Mouse (Mus musculus): Measurements from ENCODE around the gene Jagn1. TPM values are rescaled to one million over a fixed set of nuclear protein-coding genes. Genes with fewer than 3 reads are reported as not detected.

Gene Jagn1
- polyA plus RNA-seq (2016; fragmentation: Nextera tagmentation; extraction: Ambion mirVana) = 87.2 and 88.8 TPM in 2 replicates

GRCm38 (mm10) chr6:113442442-113443090 lies at the start of gene Jagn1:
Gene Jagn1, plus strand, starts transcription at chr6:113442569.
- H3K36me3 ChIP-seq (replicated peaks) = peaks cover 28% of the 10 kb centered on the region
- peak within 1 kb of the TSS; percentile 92 for H3K27ac ChIP-seq (replicated peaks)
- DNase-seq (ENCODE audit: low spot score) = peak; percentile 93
- H3K27me3 ChIP-seq (replicated peaks; ENCODE audit: low read depth, poor library complexity, severe bottlenecking) = no peaks in the 10 kb centered on the region
- no peaks in the 10 kb centered on the region for H3K9me3 ChIP-seq
- peaks cover 13% of the 10 kb centered on the region for H3K4me1 ChIP-seq
- peak within 1 kb of the TSS; percentile 98 for H3K4me3 ChIP-seq
- WGBS = under 1% methylated on average over 45 of the region's 45 CpGs

DNA sequence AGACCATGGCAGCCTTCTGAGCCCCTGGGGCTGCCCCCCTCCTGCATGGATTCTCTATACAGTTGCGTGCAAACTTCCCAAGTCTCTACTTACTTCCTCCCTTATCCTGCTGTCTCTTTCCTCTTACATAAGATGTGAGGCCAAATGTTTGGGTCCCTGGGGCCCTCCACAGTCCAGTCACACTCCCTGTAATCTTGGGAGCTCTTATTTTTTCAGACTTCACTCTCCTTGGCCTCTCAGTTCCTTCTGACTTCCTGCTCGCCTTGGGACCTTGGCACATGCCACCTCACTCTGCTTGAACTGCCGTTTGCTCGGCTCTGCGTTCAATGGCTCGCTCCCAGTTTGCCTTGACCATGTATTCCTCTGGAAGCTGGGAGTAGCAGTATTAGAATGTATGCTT lies 48.4 kb upstream of the Jagn1 start:
- H3K36me3 ChIP-seq (replicated peaks) = peaks cover 41% of the 10 kb centered on the region
- no peak overlapping the region for H3K4me3 ChIP-seq
- peaks cover 14% of the 10 kb centered on the region for H3K27me3 ChIP-seq (replicated peaks; ENCODE audit: low read depth, poor library complexity, severe bottlenecking)
- H3K9me3 ChIP-seq = no peaks in the 10 kb centered on the region
- H3K4me1 ChIP-seq = peaks cover 20% of the 10 kb centered on the region
- WGBS = 86% methylated on average over 6 of the region's 6 CpGs
- DNase-seq (ENCODE audit: low spot score) = no peak
- H3K27ac ChIP-seq (replicated peaks) = no peak overlapping the region

- Histone ChIP-seq H3K9me3 (no peaks in the 10 kb centered on the region), H3K36me3 (replicated peaks) (peaks cover 35% of the 10 kb centered on the region), H3K27ac (replicated peaks) (no peak overlapping the region), H3K4me1 (peaks cover 20% of the 10 kb centered on the region), H3K27me3 (replicated peaks; ENCODE audit: low read depth, poor library complexity, severe bottlenecking) (peaks cover 14% of the 10 kb centered on the region), H3K4me3 (no peak overlapping the region)
- DNase-seq (ENCODE audit: low spot score) = no peak
- 94% methylated on average over 11 of the region's 11 CpGs for WGBS
Measured at GRCm38 (mm10) chr6:113394811-113395210, 47.6 kb upstream of the Jagn1 start.

DNA sequence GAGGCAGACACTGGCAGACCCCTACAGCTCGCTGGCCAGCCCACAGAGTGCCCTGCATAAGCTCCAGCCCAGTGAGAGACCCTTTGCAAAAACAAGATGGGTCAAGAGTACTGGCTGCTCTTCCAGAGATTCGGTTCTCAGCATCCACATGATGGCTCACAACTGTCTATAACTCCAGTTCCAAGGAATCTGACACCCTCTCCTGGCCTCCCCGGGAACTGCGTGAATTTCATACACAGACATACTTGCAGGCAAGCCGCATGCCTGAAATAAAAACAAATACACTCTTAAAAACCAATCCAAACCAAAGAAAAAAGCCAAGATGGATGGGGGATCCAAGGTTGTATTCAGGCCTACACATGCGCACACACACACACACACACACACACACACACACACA lies 46.9 kb upstream of the Jagn1 start:
- Histone ChIP-seq H3K4me3 (no peak overlapping the region), H3K9me3 (no peaks in the 10 kb centered on the region), H3K27ac (replicated peaks) (no peak overlapping the region), H3K36me3 (replicated peaks) (peaks cover 32% of the 10 kb centered on the region), H3K27me3 (replicated peaks; ENCODE audit: low read depth, poor library complexity, severe bottlenecking) (peaks cover 14% of the 10 kb centered on the region), H3K4me1 (peaks cover 20% of the 10 kb centered on the region)
- 93% methylated on average over 6 of the region's 6 CpGs for WGBS
- no peak for DNase-seq (ENCODE audit: low spot score)

- WGBS = 86% methylated on average over 10 of the region's 10 CpGs
- Histone ChIP-seq H3K27ac (replicated peaks) (no peak overlapping the region), H3K4me1 (peaks cover 20% of the 10 kb centered on the region), H3K9me3 (no peaks in the 10 kb centered on the region), H3K4me3 (no peak overlapping the region), H3K27me3 (replicated peaks; ENCODE audit: low read depth, poor library complexity, severe bottlenecking) (peaks cover 7% of the 10 kb centered on the region), H3K36me3 (replicated peaks) (peaks cover 31% of the 10 kb centered on the region)
- DNase-seq (ENCODE audit: low spot score) = no peak
Measured at GRCm38 (mm10) chr6:113396270-113397030, 45.9 kb upstream of the Jagn1 start.

DNA sequence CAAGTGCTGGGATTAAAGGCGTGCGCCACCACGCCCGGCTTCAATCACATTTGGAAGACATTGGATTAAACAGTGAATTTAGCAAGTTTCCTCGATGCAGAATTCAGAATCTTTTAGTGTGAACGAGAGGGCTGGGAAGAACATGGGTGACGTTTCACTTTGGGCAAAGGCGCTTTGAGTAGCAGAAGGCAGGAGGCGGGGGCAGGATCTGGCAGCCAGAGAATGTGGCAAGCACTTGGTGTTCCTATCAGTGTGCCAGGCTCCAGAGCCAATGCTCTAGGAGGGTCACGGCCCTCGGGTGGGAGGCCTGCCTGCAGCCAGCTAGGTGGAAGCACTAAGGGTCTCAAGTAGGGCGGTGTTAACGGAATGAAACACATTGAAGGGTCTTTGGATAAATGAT lies 40.3 kb upstream of the Jagn1 start:
- H3K4me3 ChIP-seq = no peak overlapping the region
- H3K27me3 ChIP-seq (replicated peaks; ENCODE audit: low read depth, poor library complexity, severe bottlenecking) = no peaks in the 10 kb centered on the region
- 92% methylated on average over 13 of the region's 13 CpGs for WGBS
- H3K9me3 ChIP-seq = no peaks in the 10 kb centered on the region
- no peak for DNase-seq (ENCODE audit: low spot score)
- no peak overlapping the region for H3K27ac ChIP-seq (replicated peaks)
- no peaks in the 10 kb centered on the region for H3K4me1 ChIP-seq
- H3K36me3 ChIP-seq (replicated peaks) = peaks cover 27% of the 10 kb centered on the region

- 80% methylated on average over 12 of the region's 12 CpGs for WGBS
- Histone ChIP-seq H3K27me3 (replicated peaks; ENCODE audit: low read depth, poor library complexity, severe bottlenecking) (no peaks in the 10 kb centered on the region), H3K36me3 (replicated peaks) (peaks cover 28% of the 10 kb centered on the region), H3K27ac (replicated peaks) (no peak overlapping the region), H3K4me1 (peaks cover 13% of the 10 kb centered on the region), H3K9me3 (no peaks in the 10 kb centered on the region), H3K4me3 (no peak overlapping the region)
- DNase-seq (ENCODE audit: low spot score) = no peak
Measured at GRCm38 (mm10) chr6:113404649-113405448, 37.5 kb upstream of the Jagn1 start.

DNA sequence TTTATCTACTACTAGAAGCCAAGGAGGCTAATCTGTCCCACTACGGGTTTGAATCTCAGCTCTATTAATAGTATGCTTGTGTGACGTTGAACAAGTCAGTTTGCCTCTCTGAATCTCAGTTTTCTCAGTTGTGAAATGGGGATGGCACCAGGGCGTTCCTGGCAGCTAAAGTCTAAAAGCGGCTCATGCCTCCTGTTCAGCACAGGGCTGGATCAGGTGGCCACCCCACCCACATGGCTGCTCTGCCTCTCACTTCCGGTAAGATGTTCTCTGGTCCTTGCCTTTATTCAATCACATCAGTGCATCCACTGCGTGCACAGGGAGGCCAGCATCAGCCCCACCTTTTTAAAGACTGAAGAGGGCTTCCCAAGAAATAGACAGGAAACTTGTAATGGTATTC lies 36.9 kb upstream of the Jagn1 start:
- WGBS = 87% methylated on average over 6 of the region's 6 CpGs
- Histone ChIP-seq H3K36me3 (replicated peaks) (peaks cover 25% of the 10 kb centered on the region), H3K9me3 (no peaks in the 10 kb centered on the region), H3K27me3 (replicated peaks; ENCODE audit: low read depth, poor library complexity, severe bottlenecking) (no peaks in the 10 kb centered on the region), H3K4me1 (peaks cover 13% of the 10 kb centered on the region), H3K27ac (replicated peaks) (no peak overlapping the region), H3K4me3 (no peak overlapping the region)
- no peak for DNase-seq (ENCODE audit: low spot score)

GRCm38 (mm10) chr6:113406683-113407082 lies 35.7 kb upstream of the Jagn1 start:
- H3K36me3 ChIP-seq (replicated peaks) = peaks cover 18% of the 10 kb centered on the region
- H3K4me3 ChIP-seq = no peak overlapping the region
- no peak overlapping the region for H3K27ac ChIP-seq (replicated peaks)
- H3K27me3 ChIP-seq (replicated peaks; ENCODE audit: low read depth, poor library complexity, severe bottlenecking) = no peaks in the 10 kb centered on the region
- H3K9me3 ChIP-seq = no peaks in the 10 kb centered on the region
- peak; percentile 25 for DNase-seq (ENCODE audit: low spot score)
- peaks cover 13% of the 10 kb centered on the region for H3K4me1 ChIP-seq
- 80% methylated on average over 9 of the region's 9 CpGs for WGBS

- DNase-seq (ENCODE audit: low spot score) = no peak
- peaks cover 45% of the 10 kb centered on the region for H3K36me3 ChIP-seq (replicated peaks)
- 83% methylated on average over 1 of the region's 1 CpGs for WGBS
Measured at GRCm38 (mm10) chr6:113410001-113410400, 32.4 kb upstream of the Jagn1 start.

GRCm38 (mm10) chr6:113416416-113416815 lies 26.0 kb upstream of the Jagn1 start:
- 88% methylated on average over 5 of the region's 5 CpGs for WGBS
- H3K36me3 ChIP-seq (replicated peaks) = peaks cover 50% of the 10 kb centered on the region
- H3K4me1 ChIP-seq = peaks cover 25% of the 10 kb centered on the region
- H3K27ac ChIP-seq (replicated peaks) = no peak overlapping the region
- H3K9me3 ChIP-seq = no peaks in the 10 kb centered on the region
- no peaks in the 10 kb centered on the region for H3K27me3 ChIP-seq (replicated peaks; ENCODE audit: low read depth, poor library complexity, severe bottlenecking)
- DNase-seq (ENCODE audit: low spot score) = no peak
- no peak overlapping the region for H3K4me3 ChIP-seq

More at GRCm38 (mm10) chr6:113410001-113410400, 32.4 kb upstream of the Jagn1 start:
- no peaks in the 10 kb centered on the region for H3K27me3 ChIP-seq (replicated peaks; ENCODE audit: low read depth, poor library complexity, severe bottlenecking)
- H3K9me3 ChIP-seq = no peaks in the 10 kb centered on the region
- H3K4me1 ChIP-seq = peaks cover 13% of the 10 kb centered on the region
- no peak overlapping the region for H3K4me3 ChIP-seq
- no peak overlapping the region for H3K27ac ChIP-seq (replicated peaks)

DNA sequence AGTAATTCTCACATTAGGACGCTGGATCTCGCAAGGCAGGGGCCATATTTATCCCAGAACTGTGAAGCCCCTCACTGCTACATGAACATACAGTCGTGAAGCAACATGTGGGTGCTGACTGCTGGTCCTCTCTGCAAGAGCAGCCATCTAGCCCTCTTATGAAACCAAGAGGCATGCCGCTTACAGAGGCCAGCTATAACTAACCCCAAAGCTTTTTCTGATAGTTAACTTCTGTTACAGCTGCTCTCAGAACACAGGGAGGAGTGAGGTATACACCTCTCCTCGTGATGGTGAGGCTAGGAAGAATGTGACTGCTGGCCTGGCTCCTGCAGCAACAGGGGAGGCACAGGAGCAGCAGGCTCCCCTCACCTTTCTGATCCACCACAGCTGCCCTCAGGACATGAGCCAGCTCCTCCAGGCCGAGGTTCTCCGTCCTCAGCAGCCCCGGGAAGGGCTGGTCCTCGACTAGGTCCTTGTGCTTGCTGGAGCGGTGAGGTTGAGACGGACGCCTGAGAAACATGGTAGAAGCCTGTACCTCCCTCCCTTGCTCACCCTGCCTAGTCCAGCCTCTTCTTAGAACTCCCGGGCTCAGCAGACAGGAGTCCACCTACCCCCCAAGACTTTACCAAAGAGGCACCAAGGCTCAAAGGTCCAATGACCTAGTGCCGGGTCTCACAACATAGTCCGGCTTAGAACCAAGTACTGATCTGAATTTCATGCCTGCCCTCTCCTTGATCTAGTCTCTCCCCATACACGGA lies 23.7 kb upstream of the Jagn1 start:
- H3K4me1 ChIP-seq = peaks cover 25% of the 10 kb centered on the region
- H3K27me3 ChIP-seq (replicated peaks; ENCODE audit: low read depth, poor library complexity, severe bottlenecking) = no peaks in the 10 kb centered on the region
- WGBS = 16% methylated on average over 16 of the region's 16 CpGs
- H3K4me3 ChIP-seq = peak overlapping the region; percentile 69
- no peaks in the 10 kb centered on the region for H3K9me3 ChIP-seq
- DNase-seq (ENCODE audit: low spot score) = no peak
- H3K27ac ChIP-seq (replicated peaks) = peak overlapping the region; percentile 86
- peaks cover 37% of the 10 kb centered on the region for H3K36me3 ChIP-seq (replicated peaks)

All from embryonic facial prominence, embryonic 10.5 days (tissue).